Mouse (Mus musculus) embryo, embryonic 11.5 days (tissue): Measurements from ENCODE around the gene Uox.

Source experiments
- DNase-seq: peaks from one replicate; pipeline ENCODE4 v3.0.0-alpha.2; 2012; ENCODE audit warnings: low read depth, low spot score

The Uox gene

DNA sequence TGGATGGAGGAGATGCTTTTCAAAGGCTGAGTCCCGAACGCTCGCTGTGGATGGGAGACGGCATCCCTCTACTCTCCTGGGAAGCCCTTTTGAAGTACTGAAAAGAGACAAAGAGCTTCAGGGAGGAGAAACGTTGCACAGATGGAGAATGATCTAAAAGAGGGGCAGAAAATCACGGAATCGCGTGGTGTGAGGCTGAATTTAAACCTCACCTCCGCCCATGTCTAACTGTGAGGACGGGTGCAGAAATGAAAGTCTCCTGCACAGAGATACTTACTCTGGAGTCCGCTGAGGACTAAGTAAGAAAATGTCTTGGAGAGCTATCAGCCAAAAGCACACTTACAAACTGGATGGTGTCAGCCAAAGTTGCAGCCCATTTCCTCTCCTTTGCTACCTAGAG lies 51.7 kb downstream of the Uox start:
- DNase-seq, result no peak

DNA sequence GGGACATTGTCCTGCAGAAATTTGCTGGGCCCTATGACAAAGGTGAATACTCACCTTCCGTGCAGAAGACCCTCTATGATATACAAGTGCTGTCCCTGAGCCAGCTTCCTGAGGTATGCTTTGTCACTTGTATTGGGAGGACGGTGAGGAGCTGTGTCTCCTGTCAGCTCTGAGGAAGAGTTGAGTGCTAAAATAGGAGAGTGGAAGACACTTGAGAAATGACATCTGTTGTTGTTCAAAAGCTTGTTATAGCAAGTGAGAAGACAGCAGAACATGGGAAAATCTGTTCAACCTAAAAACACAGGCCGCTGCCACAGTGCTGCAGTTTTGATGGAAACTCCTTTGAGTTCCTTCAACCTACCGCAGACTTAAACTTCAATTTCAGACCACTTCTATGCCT lies 55.5 kb downstream of the Uox start:
- no peak for DNase-seq

DNA sequence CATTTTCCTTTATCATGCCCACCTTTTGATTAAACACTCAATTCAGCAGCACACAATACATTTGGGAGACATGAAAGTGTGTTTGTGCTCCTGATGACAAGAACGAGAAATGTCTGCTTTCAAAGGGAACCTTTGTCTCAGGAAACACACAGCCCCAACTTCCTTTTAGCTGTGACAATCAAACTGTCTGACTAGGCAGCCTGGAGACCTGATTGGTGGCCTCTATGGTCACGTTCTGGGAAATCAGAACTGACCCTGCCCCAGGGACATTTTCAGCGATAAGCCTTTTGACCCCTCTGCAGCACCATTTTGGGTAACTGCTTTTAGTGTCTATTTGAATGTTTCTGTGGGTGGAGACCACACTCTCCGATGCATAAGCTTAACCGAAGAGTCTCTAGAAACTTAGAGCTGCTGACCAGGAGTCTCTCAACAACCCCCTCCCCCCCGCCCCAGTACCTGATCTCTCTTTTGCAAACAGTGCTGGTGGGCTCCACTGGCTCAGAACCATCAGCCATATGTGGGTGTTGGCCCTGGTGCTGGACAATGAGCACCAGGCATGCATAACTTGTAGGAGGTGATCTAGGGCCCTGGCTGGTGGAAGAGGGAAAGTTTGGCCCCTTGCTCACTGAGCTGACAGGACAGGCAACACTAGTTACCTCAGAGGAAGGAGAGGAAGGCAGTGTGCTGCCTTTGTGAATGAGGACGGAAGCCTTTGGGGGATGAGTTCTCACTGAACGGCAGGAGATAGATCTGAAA lies 58.2 kb downstream of the Uox start:
- DNase-seq, result no peak

DNA sequence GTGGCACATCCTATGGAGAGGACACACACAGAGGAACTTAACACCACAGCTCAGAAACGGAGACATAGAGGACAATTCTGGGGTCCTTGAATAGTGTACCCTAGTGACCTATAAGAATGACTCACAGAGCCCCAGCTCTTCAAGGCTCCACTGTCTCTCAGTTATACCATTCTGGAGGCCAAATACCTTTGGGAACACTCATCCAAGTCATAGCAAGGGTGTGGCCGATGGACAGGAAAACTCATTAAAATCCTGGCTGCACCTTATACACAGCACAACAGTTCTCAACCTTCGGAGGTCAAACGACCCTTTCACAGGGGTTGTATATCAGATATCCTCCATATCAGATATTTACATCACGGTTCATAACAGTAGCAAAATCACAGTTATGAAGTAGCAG lies 62.3 kb downstream of the Uox start:
- DNase-seq, result no peak

DNA sequence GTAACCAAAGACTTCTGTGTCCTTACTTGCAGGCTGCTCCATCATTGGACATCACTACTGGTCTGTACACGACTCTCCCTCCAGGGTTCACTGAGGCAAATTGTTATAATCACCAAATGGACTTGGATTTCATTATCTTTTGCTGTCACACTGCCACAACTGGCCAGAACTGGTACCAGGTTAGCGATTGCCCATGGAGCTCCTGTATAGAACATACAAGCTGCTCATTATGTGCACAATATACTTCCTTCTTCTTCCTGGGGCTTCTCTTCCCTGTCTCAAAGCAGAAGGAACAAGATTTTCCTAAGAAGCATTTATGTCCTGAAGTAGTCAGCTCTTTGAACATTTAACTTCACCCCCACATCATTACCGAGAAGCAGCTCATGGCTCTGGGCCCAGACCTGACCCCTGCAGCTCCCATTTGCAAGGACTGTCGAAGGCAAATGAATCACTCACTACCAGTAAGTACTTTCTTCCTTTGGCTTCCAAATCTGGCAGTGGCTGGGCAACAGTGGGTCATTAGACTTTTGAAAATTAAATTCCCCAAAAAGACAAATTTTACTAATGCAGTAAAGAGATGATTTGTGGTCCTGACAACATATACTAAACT lies 71.7 kb downstream of the Uox start:
- no peak for DNase-seq

DNA sequence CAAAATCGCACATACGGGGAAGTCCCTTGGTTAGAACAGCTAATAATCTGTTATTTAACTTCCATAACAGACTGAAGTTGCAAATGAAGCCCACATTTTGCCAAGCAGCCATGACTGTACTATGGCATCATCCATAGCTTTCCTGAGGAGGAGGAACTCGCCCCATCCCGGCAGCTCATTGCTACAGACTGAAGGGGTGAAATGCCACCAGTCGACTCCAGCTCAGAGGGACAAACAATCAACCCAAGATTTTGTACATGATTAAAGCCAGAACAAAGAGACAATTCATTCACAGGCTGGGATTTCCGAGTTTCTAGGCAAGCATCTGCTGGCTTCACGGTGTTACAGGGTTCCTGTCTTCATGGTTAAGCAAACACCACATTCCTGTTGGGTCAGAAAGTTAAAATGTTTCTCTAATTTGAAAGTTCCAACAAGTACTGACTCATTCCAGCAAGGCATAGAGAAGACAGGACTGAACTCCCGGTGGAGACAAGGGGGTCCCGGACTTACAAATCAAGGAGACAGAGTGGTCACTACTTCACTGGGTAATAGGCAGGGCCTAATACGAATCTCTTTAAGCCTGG lies 79.2 kb downstream of the Uox start:
- no peak for DNase-seq

DNA sequence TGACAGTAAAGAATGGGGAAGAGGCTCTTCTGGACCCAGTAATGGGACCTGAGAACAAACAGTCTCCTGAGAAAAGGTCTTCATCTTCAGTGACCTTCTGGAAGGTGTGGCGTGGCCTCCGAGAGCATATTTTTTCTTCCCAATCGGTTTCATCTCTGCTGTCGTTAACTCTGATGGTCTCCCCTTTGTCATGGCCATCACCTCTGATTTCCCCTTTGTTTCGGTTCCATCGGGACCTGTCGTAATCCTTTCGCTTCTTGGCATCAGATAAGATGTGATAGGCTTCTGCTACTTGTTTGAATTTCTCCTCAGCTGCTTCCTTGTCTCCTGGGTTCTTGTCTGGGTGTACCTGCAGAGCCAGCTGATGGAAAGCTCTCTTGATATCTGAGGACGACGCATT lies 80.5 kb downstream of the Uox start:
- no peak for DNase-seq

DNA sequence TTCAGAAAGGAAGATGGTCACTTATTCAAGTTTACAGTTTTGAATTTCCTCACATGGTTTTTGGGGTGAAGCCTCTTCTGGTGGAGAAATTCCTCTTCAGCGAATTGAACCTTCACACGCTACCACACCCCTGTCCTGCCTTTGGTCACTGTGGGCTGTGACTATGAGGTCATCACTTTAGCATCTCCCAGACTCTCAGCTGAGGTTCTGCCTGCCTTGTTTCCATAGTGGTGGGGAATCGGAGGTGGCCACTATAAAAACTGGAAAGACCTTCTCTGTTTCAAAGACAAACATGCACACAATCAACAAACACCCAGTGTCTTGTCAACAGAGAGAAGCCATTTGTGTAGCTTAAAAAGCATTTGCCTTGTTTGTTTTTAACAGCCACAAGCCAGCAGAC lies 81.0 kb downstream of the Uox start, which contains the start of gene 4930503B20Rik:
TSS of gene 4930503B20Rik (minus strand) at position 101 of the 400 bp plus-strand sequence.
- DNase-seq, result no peak

DNA sequence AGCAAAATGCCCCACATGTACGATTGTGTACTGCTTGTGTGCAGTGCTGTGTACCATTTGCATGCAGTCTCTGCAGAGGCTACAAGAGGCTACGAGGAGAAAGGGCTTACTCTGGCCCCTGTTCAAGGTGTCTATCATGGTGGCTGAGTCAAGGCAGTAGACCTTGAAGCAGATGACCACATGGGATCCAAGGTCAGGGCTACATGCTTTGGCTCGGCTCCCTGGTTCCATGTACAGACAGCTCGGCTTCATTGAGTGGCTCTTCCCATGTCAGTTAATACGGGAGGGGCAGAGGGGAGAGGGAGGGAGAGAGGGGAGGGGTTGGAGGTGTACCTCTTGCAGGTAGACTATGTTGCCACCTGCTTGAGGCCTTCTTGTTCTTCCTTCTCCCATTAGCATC lies 82.2 kb downstream of the Uox start:
- no peak for DNase-seq

DNA sequence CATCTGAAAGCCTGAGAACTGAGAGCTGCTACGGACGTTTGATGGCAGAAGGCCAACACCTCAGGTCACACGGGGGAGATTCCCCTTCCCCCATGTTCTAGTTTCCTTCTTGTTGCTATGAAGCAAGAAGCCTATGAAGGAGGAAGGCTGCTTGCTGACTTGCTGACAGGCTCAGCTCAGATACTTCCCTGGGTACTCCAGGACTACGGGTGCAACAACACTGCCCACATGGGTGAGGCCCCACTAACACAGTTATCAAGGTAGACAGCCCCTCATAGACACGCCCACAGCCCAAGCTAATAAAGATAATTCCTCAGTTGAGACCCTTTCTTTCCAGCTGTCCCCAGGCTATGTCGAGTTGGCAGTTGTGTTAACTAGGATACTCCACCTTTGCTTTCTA lies 83.5 kb downstream of the Uox start:
- DNase-seq, result no peak

DNA sequence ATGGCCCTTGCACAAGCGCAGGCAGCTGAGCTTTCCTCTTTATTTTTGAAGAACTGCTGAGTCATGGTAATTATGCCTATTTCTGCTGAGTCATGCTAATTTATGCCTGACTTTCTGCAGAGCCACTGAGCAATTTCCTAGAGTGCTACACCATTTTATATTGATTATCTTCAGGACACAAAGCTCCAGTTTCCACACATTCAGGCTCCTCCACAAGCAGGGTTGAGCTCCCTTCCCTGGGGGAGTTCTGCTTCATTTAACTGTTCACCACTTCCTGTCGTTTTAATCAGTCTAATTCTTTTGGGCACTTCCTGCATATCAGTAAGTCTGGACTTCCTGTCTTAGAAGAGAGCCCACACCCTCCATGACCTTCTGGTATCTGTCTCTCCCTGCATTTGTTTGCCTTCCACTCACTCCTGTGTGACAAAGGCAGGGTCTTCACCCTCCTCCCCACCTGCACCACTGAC lies 84.9 kb downstream of the Uox start:
- no peak for DNase-seq

DNA sequence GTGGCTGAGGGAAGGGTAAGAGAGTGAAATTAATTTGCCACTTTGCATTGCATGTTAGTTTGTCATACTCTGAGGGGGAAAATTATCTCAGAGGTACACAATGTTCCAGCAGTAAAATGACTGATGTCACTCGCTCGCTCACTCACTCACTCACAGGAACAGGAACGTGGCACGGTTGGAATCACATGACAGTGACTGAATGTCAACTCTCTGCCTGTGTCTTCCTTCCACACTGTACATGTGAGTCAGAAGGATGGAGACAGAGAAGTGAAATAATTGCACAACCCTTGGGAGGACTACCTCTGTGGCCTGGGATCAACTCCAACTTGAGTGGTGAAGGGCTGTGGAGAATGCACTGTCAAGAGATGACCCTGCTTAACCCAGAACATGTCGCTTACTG lies 87.2 kb downstream of the Uox start:
- no peak for DNase-seq

DNA sequence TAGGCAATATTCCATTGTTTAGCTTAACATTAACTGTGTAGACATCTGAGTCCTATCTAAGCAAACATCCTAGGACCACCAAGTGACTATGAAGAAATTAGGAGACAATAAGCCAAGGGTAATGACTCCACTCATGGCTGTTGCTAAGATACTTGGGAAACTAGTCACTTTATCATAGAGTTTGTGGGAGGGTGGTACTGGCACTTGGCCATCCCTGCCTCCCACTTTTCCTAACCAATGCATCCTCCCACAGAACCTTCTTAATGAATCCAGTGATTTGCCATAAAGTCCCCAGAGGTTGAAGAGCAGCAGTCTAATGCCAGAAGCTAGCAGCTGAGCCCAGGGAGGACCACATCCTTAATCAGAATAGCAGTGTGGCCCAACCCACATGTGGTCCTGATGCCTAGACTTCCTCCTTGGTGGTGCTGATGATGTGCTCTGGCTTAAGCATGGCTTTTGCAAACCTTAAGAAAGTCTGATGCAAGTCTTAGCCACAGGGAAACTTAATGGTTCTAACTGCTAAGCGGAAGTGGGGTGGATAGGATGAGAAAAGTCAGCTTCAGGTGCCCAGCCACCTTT lies 87.9 kb downstream of the Uox start:
- no peak for DNase-seq

DNA sequence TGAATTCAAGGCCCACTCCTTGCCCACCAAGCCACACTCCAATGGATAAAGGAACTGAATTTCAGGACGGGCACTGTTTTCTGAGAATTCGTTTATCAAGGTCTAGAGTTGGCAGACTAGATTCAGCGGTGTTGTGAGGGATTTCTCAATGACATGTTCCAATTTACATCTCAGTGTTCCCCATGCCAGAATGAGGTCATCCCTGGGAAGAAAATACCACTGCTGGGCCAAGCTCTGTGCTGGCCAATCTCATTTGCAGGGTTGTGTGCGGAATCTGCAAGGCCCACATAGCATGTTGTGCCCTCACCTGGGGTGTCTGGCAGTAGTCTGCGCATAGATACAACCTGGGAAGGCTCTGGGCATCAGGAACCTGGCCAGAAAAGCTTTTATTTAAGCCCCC lies 89.1 kb downstream of the Uox start:
- DNase-seq, result no peak

DNA sequence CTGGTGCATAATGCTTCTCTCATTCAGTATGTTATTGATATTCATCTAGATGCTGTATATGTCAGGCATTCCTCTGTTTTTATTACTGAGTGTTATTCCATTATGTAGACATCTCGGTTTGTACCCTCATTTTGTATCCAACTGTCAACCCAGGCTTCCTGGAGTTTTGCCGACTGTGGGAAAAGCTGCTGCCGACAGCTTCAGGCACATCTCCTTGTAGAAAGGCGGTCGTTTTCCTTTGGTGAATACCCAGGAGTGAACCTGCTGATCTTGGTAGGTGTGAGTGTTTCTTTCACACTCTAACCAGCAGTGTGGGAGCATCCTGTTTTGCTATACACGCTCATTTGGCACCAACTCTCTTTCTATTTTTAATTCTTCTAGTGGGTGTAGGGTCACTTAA lies 90.8 kb downstream of the Uox start:
- DNase-seq, result no peak

DNA sequence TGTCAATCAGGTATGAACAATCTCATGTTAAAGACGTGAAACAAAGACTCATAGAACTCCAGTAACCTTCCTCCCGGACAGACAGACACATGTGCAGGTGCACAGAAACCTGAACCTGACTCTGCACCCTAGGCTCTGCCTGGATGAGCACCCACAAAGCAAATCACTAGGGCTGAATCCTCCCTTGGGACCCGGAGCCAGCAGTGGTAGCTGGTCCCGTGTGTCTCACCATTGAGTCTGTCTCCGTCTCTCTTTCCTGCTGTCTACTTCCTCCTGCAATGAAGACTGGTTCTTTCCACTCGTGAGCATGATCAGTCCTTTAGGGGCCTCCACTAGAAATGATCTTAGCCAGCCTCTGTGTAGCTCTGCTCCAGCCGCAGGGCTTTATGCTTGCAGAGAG lies 91.7 kb downstream of the Uox start:
- DNase-seq, result no peak

DNA sequence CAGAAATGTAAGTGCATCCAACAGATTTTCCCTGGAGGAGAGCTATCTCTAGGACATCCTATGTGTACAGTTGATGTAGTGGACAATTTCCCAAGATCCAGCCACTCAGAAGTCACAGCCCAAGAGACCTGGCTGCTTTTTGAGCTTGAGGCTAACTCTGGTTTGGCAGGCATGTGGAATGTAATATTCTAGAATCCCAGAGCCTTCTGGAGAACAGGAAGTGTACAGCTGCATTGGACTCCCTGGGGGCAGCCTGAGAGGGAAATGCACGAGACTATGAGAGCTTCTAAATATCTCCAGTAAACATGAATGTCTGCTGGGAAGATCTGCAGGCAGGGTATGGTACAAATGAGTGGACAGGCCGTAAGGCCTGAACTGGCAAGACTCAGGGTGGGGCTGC lies 100.9 kb downstream of the Uox start:
- no peak for DNase-seq

DNA sequence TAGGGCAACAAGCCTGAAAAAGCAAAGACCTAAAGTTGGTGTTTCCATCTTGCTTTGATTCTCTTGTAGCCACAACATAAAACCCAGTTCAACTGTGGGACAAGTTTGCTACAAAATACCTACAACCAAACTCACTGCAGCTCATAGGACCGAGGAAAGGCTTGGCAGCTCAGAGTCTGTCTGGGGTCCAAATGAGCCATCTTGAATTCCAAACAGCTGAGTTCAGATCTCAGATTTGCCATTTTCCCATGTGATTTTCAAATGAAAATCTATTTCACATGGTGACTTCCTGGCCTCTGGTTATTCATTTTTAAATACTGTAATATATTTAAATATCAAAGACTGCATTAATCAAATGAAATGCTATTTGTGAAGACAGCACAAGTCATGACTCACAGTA lies 104.9 kb downstream of the Uox start:
- DNase-seq, result no peak

DNA sequence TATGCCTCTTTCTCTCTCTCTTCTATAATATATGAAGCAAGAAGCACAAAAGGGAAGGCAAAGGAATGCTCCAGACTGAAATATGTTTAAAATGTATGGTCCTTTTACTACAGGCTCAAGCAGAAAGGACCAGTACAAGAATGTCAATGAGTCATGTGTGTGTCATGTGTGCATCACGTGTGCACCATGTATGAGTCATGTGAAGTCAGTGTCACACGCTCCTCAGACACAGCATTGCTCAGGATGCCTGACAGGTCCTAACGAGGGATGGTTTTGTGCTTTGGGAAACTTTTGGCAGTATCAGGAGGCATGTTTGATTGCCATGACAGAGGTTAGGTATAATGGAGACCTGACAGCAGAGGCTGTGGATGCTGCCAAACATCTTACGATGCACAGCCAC lies 106.0 kb downstream of the Uox start:
- no peak for DNase-seq

DNA sequence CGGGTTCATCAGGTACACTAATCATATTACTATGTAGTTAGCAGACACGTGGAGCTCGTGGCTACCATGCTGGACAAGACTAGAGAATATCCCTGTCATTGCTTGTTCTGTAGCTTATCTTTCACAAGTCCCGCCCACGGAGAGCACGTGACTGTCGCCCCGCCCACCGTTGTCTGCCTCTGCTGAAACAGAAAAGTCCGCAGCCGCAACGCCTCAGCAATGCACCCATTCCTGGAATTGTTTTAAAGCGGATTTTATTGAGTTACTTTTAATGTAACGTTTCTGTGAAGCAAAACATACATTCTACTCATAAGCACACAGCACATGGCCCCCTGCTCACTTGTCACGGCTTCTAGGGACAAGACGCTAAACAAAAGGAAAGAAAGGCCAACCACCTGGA lies 109.4 kb downstream of the Uox start:
- DNase-seq, result no peak

DNA sequence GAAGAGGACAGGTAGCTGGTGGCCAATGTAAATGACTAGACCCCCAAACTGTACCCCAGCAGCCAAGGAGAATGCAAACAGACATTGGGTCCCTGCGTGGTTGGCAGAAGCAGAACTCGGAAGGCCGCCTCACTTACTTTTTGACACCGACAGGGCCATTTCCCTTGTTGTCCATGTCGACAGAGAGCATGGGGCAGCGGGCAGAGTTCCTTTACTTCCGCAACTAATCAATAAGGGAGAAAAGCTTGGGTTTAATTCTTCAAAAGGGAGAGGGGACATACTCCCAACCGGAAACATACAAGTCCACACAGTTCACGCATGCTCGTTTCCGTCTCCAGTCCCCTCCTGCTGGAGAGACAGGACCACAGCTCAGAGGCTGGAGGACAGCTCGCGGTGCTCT lies 110.4 kb downstream of the Uox start:
- no peak for DNase-seq

DNA sequence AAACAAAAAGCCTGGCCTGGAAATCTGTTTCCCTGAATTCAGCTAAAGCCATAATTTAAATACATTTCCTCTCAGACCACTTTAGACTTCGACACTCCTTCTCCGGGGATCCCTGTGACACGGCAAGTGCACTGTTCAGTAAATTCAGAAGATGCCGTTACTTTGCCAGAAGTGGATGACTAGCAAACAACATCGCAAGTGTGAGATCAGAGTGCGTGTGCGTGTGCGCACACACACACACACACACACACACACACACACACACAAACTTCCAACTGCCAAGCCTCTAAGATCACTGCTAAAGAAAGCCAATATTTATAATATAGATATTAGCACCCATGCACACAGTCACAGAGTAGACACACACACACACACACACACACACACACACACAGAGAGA lies 111.5 kb downstream of the Uox start:
- no peak for DNase-seq
